Mouse (Mus musculus) bone marrow, adult 2 months (tissue): ENCODE data around the gene Rbm14.

Experiments
- CTCF ChIP-seq: fragments of 200-500 bp; IDR thresholded peaks from 2 replicates; pipeline ENCODE4 v1.5.1; 2011; ENCODE audit warnings: low read length, control low read depth; ENCODE audit not compliant: control insufficient read depth, insufficient read depth
- POLR2A ChIP-seq: fragments of 200-500 bp; IDR thresholded peaks from 2 replicates; pipeline ENCODE4 v1.6.1; 2011; ENCODE audit warnings: low read depth, mild to moderate bottlenecking, control low read depth, low read length, borderline replicate concordance; ENCODE audit not compliant: control insufficient read depth

GRCm38 (mm10) chr19:4850281-4850680 lies 38.8 kb upstream of the Rbm14 start:
- TF ChIP-seq CTCF = no peak
- TF ChIP-seq POLR2A = no peak
